Mouse (Mus musculus) natural killer cell, adult 2 months (primary cell): ENCODE data around the gene Bcar3.

Source experiments
- DNase-seq, 2 experiments: peaks; one replicate each; pipeline ENCODE4 v3.0.0; 2022; ENCODE audit warnings: low spot score in 2 of 2

The Bcar3 gene

GRCm38 (mm10) chr3:122292300-122293222 is 1.4 kb upstream of the Bcar3 start:
- peak; percentile 95 for DNase-seq

GRCm38 (mm10) chr3:122293223-122293953 is 548 bp upstream of the Bcar3 start:
- DNase-seq, result no peak

- DNase-seq, result peak in 1 of 2 experiments; percentile 38
Measured at GRCm38 (mm10) chr3:122295511-122295910, 1.6 kb downstream of the Bcar3 start.

- DNase-seq, result no peak
Measured at GRCm38 (mm10) chr3:122296979-122297378, 3.0 kb downstream of the Bcar3 start.

GRCm38 (mm10) chr3:122300983-122301919 is 7.3 kb downstream of the Bcar3 start:
- no peak for DNase-seq

- no peak for DNase-seq
Measured at GRCm38 (mm10) chr3:122304560-122304959, 10.6 kb downstream of the Bcar3 start.

- no peak for DNase-seq
Measured at GRCm38 (mm10) chr3:122307894-122308671, 14.1 kb downstream of the Bcar3 start.

GRCm38 (mm10) chr3:122308981-122309380 is 15.0 kb downstream of the Bcar3 start:
- no peak for DNase-seq

- peak; percentile 47 to 70 for DNase-seq
Measured at GRCm38 (mm10) chr3:122312078-122312477, 18.1 kb downstream of the Bcar3 start.

- no peak for DNase-seq
Measured at GRCm38 (mm10) chr3:122312936-122313629, 19.1 kb downstream of the Bcar3 start.

GRCm38 (mm10) chr3:122313936-122314335 is 20.0 kb downstream of the Bcar3 start:
- DNase-seq, result no peak

GRCm38 (mm10) chr3:122316621-122317020 is 22.7 kb downstream of the Bcar3 start:
- DNase-seq, result no peak

- DNase-seq, result no peak
Measured at GRCm38 (mm10) chr3:122317339-122317738, 23.4 kb downstream of the Bcar3 start.

GRCm38 (mm10) chr3:122322226-122322625 is 28.3 kb downstream of the Bcar3 start:
- DNase-seq, result no peak

GRCm38 (mm10) chr3:122323841-122324240 is 29.9 kb downstream of the Bcar3 start:
- no peak for DNase-seq

- no peak for DNase-seq
Measured at GRCm38 (mm10) chr3:122324528-122324927, 30.6 kb downstream of the Bcar3 start.

GRCm38 (mm10) chr3:122330484-122330883 is 36.5 kb downstream of the Bcar3 start:
- DNase-seq, result no peak

GRCm38 (mm10) chr3:122333493-122333892 is 39.6 kb downstream of the Bcar3 start:
- DNase-seq, result no peak

- DNase-seq, result no peak
Measured at GRCm38 (mm10) chr3:122333902-122334301, 40.0 kb downstream of the Bcar3 start.

- DNase-seq, result no peak
Measured at GRCm38 (mm10) chr3:122334375-122334774, 40.4 kb downstream of the Bcar3 start.
